Mouse (Mus musculus): Measurements from ENCODE around the gene Tfap2b. TPM values are rescaled to one million over a fixed set of nuclear protein-coding genes. Genes with fewer than 3 reads are reported as not detected.

The Tfap2b gene
- total RNA-seq, 2 experiments from 2014 or later = not detected

GRCm38 (mm10) chr1:19231574-19232080 lies 22.9 kb downstream of the Tfap2b start:
- intact Hi-C loops (cut with DNase I) = no loop called here
- DNase-seq = no peak

GRCm38 (mm10) chr1:19232743-19233142 lies 24.0 kb downstream of the Tfap2b start:
- no peak for DNase-seq
- intact Hi-C loops (cut with DNase I) = no loop called here

GRCm38 (mm10) chr1:19233857-19234256 lies 25.1 kb downstream of the Tfap2b start:
- intact Hi-C loops (cut with DNase I) = no loop called here
- no peak for DNase-seq

- intact Hi-C loops (cut with DNase I) = no loop called here
- no peak for DNase-seq
Observed at GRCm38 (mm10) chr1:19234432-19235205, 25.9 kb downstream of the Tfap2b start.

GRCm38 (mm10) chr1:19236051-19236450 lies 27.3 kb downstream of the Tfap2b start:
- intact Hi-C loops (cut with DNase I) = no loop called here
- DNase-seq = no peak

DNA sequence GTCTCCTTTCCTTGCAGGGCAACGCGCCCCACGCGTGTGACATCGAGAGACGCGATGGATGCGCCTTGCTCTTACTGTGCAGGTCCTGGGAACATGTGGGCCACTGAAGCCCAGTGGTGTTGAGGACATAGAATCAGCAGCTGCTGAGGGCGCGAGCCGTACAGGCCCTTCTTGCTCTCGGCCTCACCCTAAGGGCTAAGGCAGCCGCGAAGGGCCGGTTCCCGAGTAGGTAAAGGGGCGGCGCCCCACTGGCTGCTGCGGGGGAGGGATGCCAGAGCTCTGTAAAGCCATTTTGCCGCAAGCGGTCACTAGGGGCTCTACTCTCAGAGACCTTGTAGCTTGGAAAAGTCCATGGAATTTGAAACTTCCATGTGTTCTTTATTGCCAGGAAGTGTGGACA lies 27.9 kb downstream of the Tfap2b start:
- intact Hi-C loops (cut with DNase I) = no loop called here
- no peak for DNase-seq

- intact Hi-C loops (cut with DNase I) = no loop called here
Observed at GRCm38 (mm10) chr1:19237061-19237460, 28.3 kb downstream of the Tfap2b start.

DNA sequence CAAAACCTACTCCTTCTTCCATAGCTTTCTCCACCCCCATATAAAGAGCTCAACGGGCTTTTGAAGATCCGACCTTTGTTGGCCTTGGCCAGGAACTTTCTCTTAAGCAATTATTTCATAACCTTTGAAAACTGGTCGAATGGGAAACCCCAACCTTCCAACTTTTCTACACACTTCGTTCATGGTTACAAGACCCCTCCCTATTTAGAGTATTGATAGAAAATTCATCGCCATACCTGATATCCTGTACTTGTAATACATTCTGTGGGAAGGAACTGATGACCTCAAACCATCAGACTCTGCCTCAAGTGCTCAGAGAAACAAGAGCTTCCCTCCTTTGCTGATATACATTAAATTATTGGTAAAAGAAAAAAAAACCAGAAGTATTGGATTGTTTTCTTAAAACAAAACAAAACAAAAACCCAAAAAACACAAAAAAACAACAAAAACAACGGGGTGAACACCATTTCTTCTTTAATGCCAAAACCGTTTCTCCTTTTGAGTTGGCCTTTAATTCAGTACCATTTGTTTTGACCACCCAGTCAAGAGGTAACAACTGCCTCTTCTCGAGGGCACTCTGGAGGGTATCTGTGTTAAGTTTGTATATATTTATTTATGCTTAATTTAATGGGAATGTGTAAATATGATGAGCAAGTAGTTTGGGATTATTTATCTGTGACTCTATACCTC lies 29.2 kb downstream of the Tfap2b start:
- no peak for DNase-seq
- intact Hi-C loops (cut with DNase I) = no loop called here

More at GRCm38 (mm10) chr1:19237061-19237460, 28.3 kb downstream of the Tfap2b start:
- DNase-seq = no peak

- DNase-seq = no peak
- intact Hi-C loops (cut with DNase I) = no loop called here
Observed at GRCm38 (mm10) chr1:19240054-19240453, 31.3 kb downstream of the Tfap2b start.

- DNase-seq = no peak
- intact Hi-C loops (cut with DNase I) = no loop called here
Observed at GRCm38 (mm10) chr1:19241316-19241715, 32.6 kb downstream of the Tfap2b start.

DNA sequence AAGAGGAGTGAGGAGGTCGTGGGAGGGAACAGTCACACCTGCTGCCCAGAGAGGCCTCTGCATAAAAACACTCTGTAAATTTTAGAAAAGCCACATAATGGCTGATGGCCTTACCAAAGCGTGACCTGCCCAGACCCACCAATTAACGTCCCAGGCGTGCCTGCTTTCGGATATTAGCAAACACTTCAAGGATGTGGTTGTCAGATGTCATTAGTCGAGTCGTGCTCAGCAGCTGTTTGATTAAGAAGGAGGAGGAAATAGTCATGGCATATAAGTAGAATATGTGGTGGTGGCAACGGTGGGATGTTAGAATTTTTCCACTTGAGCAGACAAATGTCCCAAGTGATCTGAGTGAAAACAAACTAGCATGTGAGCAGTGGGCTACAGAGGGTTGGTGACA lies 33.3 kb downstream of the Tfap2b start:
- intact Hi-C loops (cut with DNase I) = no loop called here
- no peak for DNase-seq

GRCm38 (mm10) chr1:19245032-19245431 lies 36.3 kb downstream of the Tfap2b start:
- no peak for DNase-seq
- intact Hi-C loops (cut with DNase I) = no loop called here

- intact Hi-C loops (cut with DNase I) = no loop called here
- no peak for DNase-seq
Observed at GRCm38 (mm10) chr1:19251286-19251685, 42.6 kb downstream of the Tfap2b start.

DNA sequence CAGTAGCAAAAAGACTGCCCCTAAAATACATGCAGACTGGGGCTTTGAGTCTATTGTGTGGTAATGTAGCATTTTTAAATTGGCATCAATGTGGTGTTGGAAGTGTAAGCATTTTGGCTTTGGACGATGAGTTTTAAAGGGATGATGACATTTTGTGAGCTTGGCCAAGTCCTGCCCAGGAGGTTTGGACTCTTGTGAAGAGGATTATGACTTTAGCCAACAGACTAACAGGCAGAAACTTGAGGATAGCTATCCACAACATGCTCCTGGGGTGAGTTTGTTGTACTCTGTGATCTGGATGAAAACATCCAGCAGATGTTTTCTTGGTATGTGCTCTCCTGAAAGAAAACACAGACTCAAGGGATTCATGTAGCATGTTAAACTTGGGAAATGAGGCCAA lies 60.9 kb downstream of the Tfap2b start:
- DNase-seq = no peak
- intact Hi-C loops (cut with DNase I) = no loop called here

Other genes starting within 250 kb of the Tfap2b start
- not detected for gene Tfap2d, start 105.9 kb upstream of the Tfap2b start, total RNA-seq (2021)

Data from heart, postnatal 10 days (tissue).